Mouse (Mus musculus): ENCODE measurements around the gene Zfp385a. TPM values are rescaled to one million over a fixed set of nuclear protein-coding genes. Genes with fewer than 3 reads are reported as not detected.

The Zfp385a gene
- polyA plus RNA-seq, 1 experiment from 2014 or later: 12.7 TPM

GRCm38 (mm10) chr15:103272419-103273279 lies 67.2 kb downstream of the Zfp385a start, which contains the start of gene Copz1:
Gene Copz1, plus strand, starts transcription at chr15:103272714.
- peak within 1 kb of the TSS; percentile 72 for H3K27ac ChIP-seq (replicated peaks)
- under 1% methylated on average over 38 of the region's 38 CpGs for WGBS
- H3K27me3 ChIP-seq: no peaks in the 10 kb centered on the region
- peak within 1 kb of the TSS; percentile 85 for H3K4me3 ChIP-seq
- H3K4me2 ChIP-seq (replicated peaks): peak within 1 kb of the TSS; percentile 77
- H3K9me3 ChIP-seq: no peaks in the 10 kb centered on the region
- H3K4me1 ChIP-seq: peaks cover 18% of the 10 kb centered on the region
- peak; percentile 100 for ATAC-seq (replicated peaks)
- no peaks in the 10 kb centered on the region for H3K36me3 ChIP-seq
- peak within 1 kb of the TSS; percentile 83 for H3K9ac ChIP-seq (replicated peaks)

DNA sequence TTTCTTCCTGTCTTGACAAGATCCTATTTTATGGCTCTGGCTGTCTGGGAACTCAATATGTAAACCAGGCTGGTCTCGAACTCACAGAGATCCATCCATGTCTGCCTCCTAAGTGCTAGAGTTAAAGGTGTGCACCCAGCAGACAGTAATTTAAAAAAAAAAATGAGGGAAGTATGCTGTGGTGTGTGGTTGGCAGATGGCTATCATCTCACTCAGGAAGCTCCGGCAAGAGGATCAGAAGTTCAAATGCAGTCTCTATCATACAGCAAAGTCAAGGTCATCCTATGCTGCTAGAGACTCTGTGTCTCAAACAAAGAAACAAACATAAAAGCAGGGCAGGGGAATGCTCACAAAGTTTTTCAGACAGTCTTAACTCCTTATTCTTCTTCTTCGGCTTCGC lies 71.0 kb downstream of the Zfp385a start:
- H3K4me1 ChIP-seq: peaks cover 9% of the 10 kb centered on the region
- no peaks in the 10 kb centered on the region for H3K9me3 ChIP-seq
- H3K9ac ChIP-seq (replicated peaks): no peak overlapping the region
- no peak overlapping the region for H3K4me2 ChIP-seq (replicated peaks)
- H3K36me3 ChIP-seq: no peaks in the 10 kb centered on the region
- H3K27ac ChIP-seq (replicated peaks): no peak overlapping the region
- H3K27me3 ChIP-seq: no peaks in the 10 kb centered on the region
- ATAC-seq (replicated peaks): no peak
- no peak overlapping the region for H3K4me3 ChIP-seq
- 79% methylated on average over 4 of the region's 4 CpGs for WGBS

DNA sequence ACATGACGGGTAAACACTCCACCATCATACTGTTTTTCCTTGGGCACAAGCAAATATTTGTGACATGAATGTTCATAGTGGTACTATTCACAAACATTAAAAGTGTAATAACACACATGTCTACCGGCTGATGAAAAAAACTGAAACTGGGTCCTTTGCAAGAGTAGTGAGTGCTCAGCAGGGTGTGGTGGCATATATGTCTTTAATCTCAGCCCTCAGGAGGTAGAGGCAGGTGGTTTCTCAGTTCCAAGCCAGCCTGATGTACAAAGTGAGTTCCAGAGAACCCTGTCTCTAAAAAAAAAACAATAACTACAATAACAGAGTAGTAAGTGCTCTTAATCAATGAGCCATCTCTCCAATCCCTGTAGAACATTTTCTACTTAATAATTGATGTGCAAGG lies 75.1 kb downstream of the Zfp385a start:
- Histone ChIP-seq H3K27me3 (no peaks in the 10 kb centered on the region), H3K4me3 (no peak overlapping the region), H3K9ac (replicated peaks) (no peak overlapping the region), H3K4me2 (replicated peaks) (no peak overlapping the region), H3K9me3 (no peaks in the 10 kb centered on the region), H3K4me1 (no peaks in the 10 kb centered on the region), H3K36me3 (no peaks in the 10 kb centered on the region), H3K27ac (replicated peaks) (no peak overlapping the region)
- 93% methylated on average over 2 of the region's 2 CpGs for WGBS
- ATAC-seq (replicated peaks): no peak

MicroRNA genes within 50 kb of the gene (microRNA counts, 519-probe panel; counts per million panel counts)
- microRNA mmu-miR-148b: 3,229 counts per million, percentile 77 among the panel's probes with 10 or more counts

Small RNAs within 50 kb of the gene (microRNA-seq; reads per million reads assigned to microRNA genes)
- gene Mir148b (172 reads per million, percentile 61 among the genes with 10 or more reads in this experiment), gene Mir6963 (not detected)

Other genes starting within 250 kb of the Zfp385a start
- 24.7 and 26.8 TPM in 2 replicates for gene Smug1, start 173.0 kb downstream of the Zfp385a start, polyA plus RNA-seq (2015; fragmentation: Nextera tagmentation; extraction: Ambion mirVana)
- gene Cbx5, start 100.3 kb downstream of the Zfp385a start, polyA plus RNA-seq (2015; fragmentation: Nextera tagmentation; extraction: Ambion mirVana): 134 and 139 TPM in 2 replicates
- 995 and 1,028 TPM in 2 replicates for gene Hnrnpa1, start 99.7 kb downstream of the Zfp385a start, polyA plus RNA-seq (2015; fragmentation: Nextera tagmentation; extraction: Ambion mirVana)
- 0.38 and 0.63 TPM in 2 replicates for gene Nfe2, start 81.7 kb downstream of the Zfp385a start, polyA plus RNA-seq (2015; fragmentation: Nextera tagmentation; extraction: Ambion mirVana)
- gene Copz1, start 67.4 kb downstream of the Zfp385a start, polyA plus RNA-seq (2015; fragmentation: Nextera tagmentation; extraction: Ambion mirVana): 215 and 220 TPM in 2 replicates
- 0.28 and 0.37 TPM in 2 replicates for gene Gpr84, start 29.5 kb downstream of the Zfp385a start, polyA plus RNA-seq (2015; fragmentation: Nextera tagmentation; extraction: Ambion mirVana)
- 5.7 and 7.2 TPM in 2 replicates for gene Itga5, start 26.7 kb upstream of the Zfp385a start, polyA plus RNA-seq (2015; fragmentation: Nextera tagmentation; extraction: Ambion mirVana)
- gene Gtsf1, start 90.4 kb upstream of the Zfp385a start, polyA plus RNA-seq (2015; fragmentation: Nextera tagmentation; extraction: Ambion mirVana): not detected in 2 replicates
- gene Gtsf2, start 108.4 kb upstream of the Zfp385a start, polyA plus RNA-seq (2015; fragmentation: Nextera tagmentation; extraction: Ambion mirVana): not detected in 2 replicates
- gene Nckap1l, start 113.7 kb upstream of the Zfp385a start, polyA plus RNA-seq (2015; fragmentation: Nextera tagmentation; extraction: Ambion mirVana): 1.4 and 1.8 TPM in 2 replicates
- gene Pde1b, start 162.9 kb upstream of the Zfp385a start, polyA plus RNA-seq (2015; fragmentation: Nextera tagmentation; extraction: Ambion mirVana): 71.3 and 73.2 TPM in 2 replicates
- gene Ppp1r1a, start 197.9 kb upstream of the Zfp385a start, polyA plus RNA-seq (2015; fragmentation: Nextera tagmentation; extraction: Ambion mirVana): 100 TPM in 2 replicates
- not detected in 2 replicates for gene Glycam1, start 225.0 kb upstream of the Zfp385a start, polyA plus RNA-seq (2015; fragmentation: Nextera tagmentation; extraction: Ambion mirVana)